Comparison of ENCODE assay signal across 8 mouse cellular contexts in genomic region chr4:152296371-152296770, GRCm38 (mm10). TPM values are rescaled to one million over a fixed set of nuclear protein-coding genes. Genes with fewer than 3 reads are reported as not detected.
DNase-seq lines count a peak whose midpoint lies in the region; ATAC-seq and TF ChIP-seq lines count a peak whose summit lies in the region.

No protein-coding gene starts in this region.

- H3K27me3 ChIP-seq in embryonic facial prominence, embryonic 11.5 days (ENCODE audit: control insufficient read depth, insufficient read depth, low read length): peaks cover 22% of the 10 kb centered on the region
- peaks cover 31% of the 10 kb centered on the region for H3K27me3 ChIP-seq in hindbrain, embryonic 16.5 days (replicated peaks; ENCODE audit: control insufficient read depth, insufficient read depth, low read length)
- peaks cover 42% of the 10 kb centered on the region for H3K27me3 ChIP-seq in midbrain, embryonic 15.5 days (replicated peaks)

- no peaks in the 10 kb centered on the region for H3K4me1 ChIP-seq in embryonic facial prominence, embryonic 11.5 days (ENCODE audit: control insufficient read depth, insufficient read depth, low read length)
- H3K4me1 ChIP-seq in hindbrain, embryonic 16.5 days (ENCODE audit: control insufficient read depth, insufficient read depth, low read depth, low read length): peaks cover 16% of the 10 kb centered on the region
- H3K4me1 ChIP-seq in midbrain, embryonic 15.5 days: peaks cover 31% of the 10 kb centered on the region

- DNase-seq in left cerebral cortex, adult 2 months (ENCODE audit: extremely low spot score in 1 of 2, low spot score in 2 of 2): no peak
- DNase-seq in left cerebral cortex, adult 11 months (ENCODE audit: low spot score): no peak
- no peak for DNase-seq in embryonic facial prominence, embryonic 11.5 days (ENCODE audit: low spot score)
- no peak for DNase-seq in layer of hippocampus, adult 9-11 months
- no peak for DNase-seq in gastrocnemius, adult 8-10 months (ENCODE audit: low spot score in 2 of 2)
- DNase-seq in frontal cortex, postnatal 14 days (ENCODE audit: low spot score in 2 of 2): no peak

- ATAC-seq in embryonic facial prominence, embryonic 11.5 days (replicated peaks; ENCODE audit: insufficient number of reproducible peaks, low FRiP score, low TSS enrichment, low read depth): no peak
- ATAC-seq in hindbrain, embryonic 16.5 days: no peak
- ATAC-seq in midbrain, embryonic 15.5 days (replicated peaks): no peak

- no peak overlapping the region for H3K9ac ChIP-seq in embryonic facial prominence, embryonic 11.5 days (replicated peaks; ENCODE audit: low read length)
- H3K9ac ChIP-seq in hindbrain, embryonic 16.5 days (ENCODE audit: low read depth, low read length): peak overlapping the region; percentile 55
- no peak overlapping the region for H3K9ac ChIP-seq in midbrain, embryonic 15.5 days

- H3K36me3 ChIP-seq in embryonic facial prominence, embryonic 11.5 days (replicated peaks; ENCODE audit: control insufficient read depth, insufficient read depth, low read depth, low read length): 0 out of 2 replicates have a peak, but pooled peaks cover 2% of the 10 kb centered on the region
- peaks cover 3% of the 10 kb centered on the region for H3K36me3 ChIP-seq in hindbrain, embryonic 16.5 days (ENCODE audit: control insufficient read depth, insufficient read depth, low read length)
- peaks cover 11% of the 10 kb centered on the region; the same call in 1 of the 2 replicates for H3K36me3 ChIP-seq in midbrain, embryonic 15.5 days (replicated peaks)

- intact Hi-C loops in left cerebral cortex, adult 2 months (cut with DNase I): no loop called here

- H3K4me2 ChIP-seq in embryonic facial prominence, embryonic 11.5 days (ENCODE audit: low read depth, low read length): peak overlapping the region; percentile 59
- peak overlapping the region; percentile 65 for H3K4me2 ChIP-seq in hindbrain, embryonic 16.5 days (ENCODE audit: low read length)
- peak overlapping the region; percentile 97 for H3K4me2 ChIP-seq in midbrain, embryonic 15.5 days

- peak overlapping the region; percentile 54; the same call in 1 of the 2 replicates for H3K27ac ChIP-seq in left cerebral cortex, adult 2 months
- H3K27ac ChIP-seq in embryonic facial prominence, embryonic 11.5 days (replicated peaks; ENCODE audit: low read depth, low read length): no peak overlapping the region
- no peak overlapping the region for H3K27ac ChIP-seq in hindbrain, embryonic 16.5 days (ENCODE audit: low read depth, low read length)
- no peak overlapping the region for H3K27ac ChIP-seq in midbrain, embryonic 15.5 days

- H3K9me3 ChIP-seq in embryonic facial prominence, embryonic 11.5 days (replicated peaks; ENCODE audit: control insufficient read depth, low read length): no peaks in the 10 kb centered on the region
- no peaks in the 10 kb centered on the region for H3K9me3 ChIP-seq in hindbrain, embryonic 16.5 days (ENCODE audit: control insufficient read depth, low read length)
- no peaks in the 10 kb centered on the region for H3K9me3 ChIP-seq in midbrain, embryonic 15.5 days

- WGBS in embryonic facial prominence, embryonic 11.5 days: 25% methylated on average over 8 of the region's 8 CpGs
- 19% methylated on average over 8 of the region's 8 CpGs for WGBS in hindbrain, embryonic 16.5 days
- 23% methylated on average over 8 of the region's 8 CpGs for WGBS in midbrain, embryonic 15.5 days

- peak overlapping the region; percentile 78 for H3K4me3 ChIP-seq in left cerebral cortex, adult 2 months
- peak overlapping the region; percentile 94 for H3K4me3 ChIP-seq in embryonic facial prominence, embryonic 11.5 days (ENCODE audit: low read depth, low read length)
- H3K4me3 ChIP-seq in hindbrain, embryonic 16.5 days (ENCODE audit: low read length): peak overlapping the region; percentile 88
- H3K4me3 ChIP-seq in midbrain, embryonic 15.5 days: peak overlapping the region; percentile 96

- no peak for TF ChIP-seq CTCF in left cerebral cortex, adult 2 months (IDR thresholded peaks at IDR 0.05)

RNA-seq across cellular contexts. Expression of gene Icmt, which starts 0.7 kb away (rescaled TPM):
- total RNA-seq in left cerebral cortex, adult 2 months (2021): 10 to 100 TPM; 49.8 to 54.3 TPM
- polyA plus RNA-seq in embryonic facial prominence, embryonic 11.5 days (2014; fragmentation: Nextera tagmentation; extraction: Ambion mirVana): 23.4 and 24.8 TPM in 2 replicates
- polyA plus RNA-seq in hindbrain, embryonic 16.5 days (2015; fragmentation: Nextera tagmentation; extraction: Ambion mirVana): 17.2 and 22.2 TPM in 2 replicates
- polyA plus RNA-seq in midbrain, embryonic 15.5 days (2015; fragmentation: Nextera tagmentation; extraction: Ambion mirVana): 20.4 and 24.5 TPM in 2 replicates
- total RNA-seq in gastrocnemius, adult 8-10 months (2022): 10 to 100 TPM; 19.3 to 27.2 (median 21.6) TPM

RNA-seq across cellular contexts. Expression of gene Hes3, which starts 4.9 kb away (rescaled TPM):
- total RNA-seq in left cerebral cortex, adult 2 months (2021): under 1 TPM; 0.30 to 0.32 TPM
- 0.32 and 0.65 TPM in 2 replicates for polyA plus RNA-seq in embryonic facial prominence, embryonic 11.5 days (2014; fragmentation: Nextera tagmentation; extraction: Ambion mirVana)
- 0.11 and 0.50 TPM in 2 replicates for polyA plus RNA-seq in hindbrain, embryonic 16.5 days (2015; fragmentation: Nextera tagmentation; extraction: Ambion mirVana)
- 0.67 and 0.69 TPM in 2 replicates for polyA plus RNA-seq in midbrain, embryonic 15.5 days (2015; fragmentation: Nextera tagmentation; extraction: Ambion mirVana)
- total RNA-seq in gastrocnemius, adult 8-10 months (2022): not detected

RNA-seq across cellular contexts. Expression of gene Gpr153, which starts 22.3 kb away (rescaled TPM):
- 10 to 100 TPM; 29.6 to 35.9 TPM for total RNA-seq in left cerebral cortex, adult 2 months (2021)
- 4.3 and 5.9 TPM in 2 replicates for polyA plus RNA-seq in embryonic facial prominence, embryonic 11.5 days (2014; fragmentation: Nextera tagmentation; extraction: Ambion mirVana)
- polyA plus RNA-seq in hindbrain, embryonic 16.5 days (2015; fragmentation: Nextera tagmentation; extraction: Ambion mirVana): 15.5 and 16.4 TPM in 2 replicates
- 15.6 and 16.6 TPM in 2 replicates for polyA plus RNA-seq in midbrain, embryonic 15.5 days (2015; fragmentation: Nextera tagmentation; extraction: Ambion mirVana)
- total RNA-seq in gastrocnemius, adult 8-10 months (2022): 1 to 10 TPM; 2.4 to 2.7 (median 2.5) TPM

RNA-seq across cellular contexts. Expression of gene Rnf207, which starts 22.4 kb away (rescaled TPM):
- 10 to 100 TPM; 17.0 to 18.6 TPM for total RNA-seq in left cerebral cortex, adult 2 months (2021)
- 0.41 and 1.0 TPM in 2 replicates for polyA plus RNA-seq in embryonic facial prominence, embryonic 11.5 days (2014; fragmentation: Nextera tagmentation; extraction: Ambion mirVana)
- 9.0 and 10.6 TPM in 2 replicates for polyA plus RNA-seq in hindbrain, embryonic 16.5 days (2015; fragmentation: Nextera tagmentation; extraction: Ambion mirVana)
- 8.0 and 8.6 TPM in 2 replicates for polyA plus RNA-seq in midbrain, embryonic 15.5 days (2015; fragmentation: Nextera tagmentation; extraction: Ambion mirVana)
- total RNA-seq in gastrocnemius, adult 8-10 months (2022): not detected

RNA-seq across cellular contexts. Expression of gene Rpl22, which starts 29.2 kb away (rescaled TPM):
- 100 to 1,000 TPM; 171 to 172 TPM for total RNA-seq in left cerebral cortex, adult 2 months (2021)
- 404 and 441 TPM in 2 replicates for polyA plus RNA-seq in embryonic facial prominence, embryonic 11.5 days (2014; fragmentation: Nextera tagmentation; extraction: Ambion mirVana)
- polyA plus RNA-seq in hindbrain, embryonic 16.5 days (2015; fragmentation: Nextera tagmentation; extraction: Ambion mirVana): 125 and 138 TPM in 2 replicates
- 127 and 133 TPM in 2 replicates for polyA plus RNA-seq in midbrain, embryonic 15.5 days (2015; fragmentation: Nextera tagmentation; extraction: Ambion mirVana)
- 100 to 1,000 TPM; 195 to 290 (median 232) TPM for total RNA-seq in gastrocnemius, adult 8-10 months (2022)
